Mouse (Mus musculus): ENCODE measurements at regions not wholly inside any gene's neighbourhood (a gene's known extent, or its start where the extent isn't known, plus 50 kb on each side); places are given as distances from the start of the nearest gene placed in this dataset.
A peak's percentile ranks its signal among the peaks of the same experiment; 100 is the strongest.

- DNase-seq (ENCODE audit: low spot score), result peak; percentile 81
Observed at GRCm38 (mm10) chr6:8831204-8831603, 52.9 kb upstream of the Ica1 start.

- DNase-seq (ENCODE audit: low spot score), result no peak
Observed at GRCm38 (mm10) chr6:8832924-8833323, 54.6 kb upstream of the Ica1 start.

GRCm38 (mm10) chr6:8853657-8854056, 75.4 kb upstream of the Ica1 start:
- DNase-seq (ENCODE audit: low spot score), result no peak

- DNase-seq (ENCODE audit: low spot score), result no peak
Observed at GRCm38 (mm10) chr6:8860581-8860980, 82.3 kb upstream of the Ica1 start.

GRCm38 (mm10) chr6:8863843-8864620, 84.2 kb upstream of the Nxph1 start:
- DNase-seq (ENCODE audit: low spot score), result no peak

- no peak for DNase-seq (ENCODE audit: low spot score)
Observed at GRCm38 (mm10) chr6:8877373-8878070, 70.7 kb upstream of the Nxph1 start.

- no peak for DNase-seq (ENCODE audit: low spot score)
Observed at GRCm38 (mm10) chr6:8893665-8894064, 54.6 kb upstream of the Nxph1 start.

GRCm38 (mm10) chr6:8896097-8896496, 52.1 kb upstream of the Nxph1 start:
- no peak for DNase-seq (ENCODE audit: low spot score)

- no peak for DNase-seq (ENCODE audit: low spot score)
Observed at GRCm38 (mm10) chr6:8896822-8897221, 51.4 kb upstream of the Nxph1 start.

- no peak for DNase-seq (ENCODE audit: low spot score)
Observed at GRCm38 (mm10) chr6:8897334-8897733, 50.9 kb upstream of the Nxph1 start.

GRCm38 (mm10) chr6:8898268-8898667, 50.0 kb upstream of the Nxph1 start:
- no peak for DNase-seq (ENCODE audit: low spot score)

Measured in adipocyte (in vitro differentiated cells).